Mouse (Mus musculus): ENCODE data around the gene Adamts1.

- TF ChIP-seq EP300 (IDR thresholded peaks at IDR 0.05; ENCODE audit: low read depth) (no peak), CTCF (IDR thresholded peaks at IDR 0.05; ENCODE audit: low read depth) (no peak)
Measured at GRCm38 (mm10) chr16:85795731-85796130, 7.2 kb downstream of the Adamts1 start.
